Mouse (Mus musculus): ENCODE measurements at regions not wholly inside any gene's neighbourhood (a gene's known extent, or its start where the extent isn't known, plus 50 kb on each side); places are given as distances from the start of the nearest gene placed in this dataset.

DNA sequence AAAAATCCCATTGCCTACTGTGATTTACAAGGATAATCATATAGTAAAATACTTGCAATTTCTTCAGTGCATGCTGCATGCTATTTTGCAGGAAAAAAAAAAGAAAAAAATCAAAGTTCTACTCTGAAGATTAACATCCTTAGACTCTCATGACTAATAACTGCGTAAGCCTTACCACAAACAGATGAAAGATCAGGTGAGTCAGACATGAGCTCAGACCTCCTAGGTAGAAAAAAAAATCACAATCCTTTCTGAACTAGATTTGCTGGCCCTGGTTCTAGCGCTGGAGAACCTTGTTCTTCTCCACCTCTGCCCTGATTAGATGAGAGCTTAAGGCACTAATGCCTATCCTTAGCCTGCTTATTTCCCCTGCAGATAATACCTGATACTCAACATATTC is 96.1 kb upstream of the Snap25 start:
- H3K27me3 ChIP-seq (replicated peaks; ENCODE audit: insufficient read depth, low read length) = no peaks in the 10 kb centered on the region
- H3K36me3 ChIP-seq (ENCODE audit: insufficient read depth, low read length) = no peaks in the 10 kb centered on the region
- H3K9me3 ChIP-seq (ENCODE audit: low read length) = no peaks in the 10 kb centered on the region
- no peak overlapping the region for H3K4me2 ChIP-seq (replicated peaks; ENCODE audit: low read depth, low read length)
- no peak for TF ChIP-seq CTCF (IDR thresholded peaks at IDR 0.05)
- WGBS = 85% methylated on average over 2 of the region's 2 CpGs
- H3K9ac ChIP-seq (replicated peaks; ENCODE audit: low read depth) = no peak overlapping the region
- DNase-seq (ENCODE audit: low spot score) = no peak
- H3K4me3 ChIP-seq (ENCODE audit: low read depth, low read length) = no peak overlapping the region
- H3K4me1 ChIP-seq (ENCODE audit: insufficient read depth, low read depth, low read length) = no peaks in the 10 kb centered on the region
- no peak overlapping the region for H3K27ac ChIP-seq (ENCODE audit: low read length)
- no peak for ATAC-seq

DNA sequence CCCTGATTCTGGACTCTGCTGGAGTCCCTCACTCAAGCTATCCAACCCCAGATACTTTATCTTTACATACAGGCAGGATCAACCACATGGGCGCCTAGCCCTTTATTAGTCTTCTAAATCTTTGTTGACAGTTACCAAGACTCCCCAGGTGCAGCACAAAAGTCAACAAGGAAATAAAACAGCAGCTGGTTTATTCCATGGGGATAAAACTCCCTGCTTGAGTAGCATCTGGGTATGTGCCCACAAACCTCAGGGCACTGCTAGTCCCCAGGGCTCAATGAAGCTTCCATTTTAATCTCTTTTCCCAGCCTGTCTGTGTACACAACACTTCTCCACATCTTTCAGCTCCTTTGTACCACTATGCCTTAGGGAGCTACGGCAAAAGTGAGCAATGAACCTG is 95.1 kb upstream of the Snap25 start:
- Histone ChIP-seq H3K27me3 (replicated peaks; ENCODE audit: insufficient read depth, low read length) (no peaks in the 10 kb centered on the region), H3K36me3 (ENCODE audit: insufficient read depth, low read length) (no peaks in the 10 kb centered on the region), H3K9ac (replicated peaks; ENCODE audit: low read depth) (no peak overlapping the region), H3K4me3 (ENCODE audit: low read depth, low read length) (no peak overlapping the region), H3K27ac (ENCODE audit: low read length) (no peak overlapping the region), H3K9me3 (ENCODE audit: low read length) (no peaks in the 10 kb centered on the region), H3K4me1 (ENCODE audit: insufficient read depth, low read depth, low read length) (no peaks in the 10 kb centered on the region), H3K4me2 (replicated peaks; ENCODE audit: low read depth, low read length) (no peak overlapping the region)
- TF ChIP-seq CTCF (IDR thresholded peaks at IDR 0.05) = no peak
- TF ChIP-seq EP300 (IDR thresholded peaks at IDR 0.05) = no peak
- no peak for DNase-seq (ENCODE audit: low spot score)
- WGBS = 37% methylated on average over 2 of the region's 2 CpGs
- no peak for ATAC-seq

DNA sequence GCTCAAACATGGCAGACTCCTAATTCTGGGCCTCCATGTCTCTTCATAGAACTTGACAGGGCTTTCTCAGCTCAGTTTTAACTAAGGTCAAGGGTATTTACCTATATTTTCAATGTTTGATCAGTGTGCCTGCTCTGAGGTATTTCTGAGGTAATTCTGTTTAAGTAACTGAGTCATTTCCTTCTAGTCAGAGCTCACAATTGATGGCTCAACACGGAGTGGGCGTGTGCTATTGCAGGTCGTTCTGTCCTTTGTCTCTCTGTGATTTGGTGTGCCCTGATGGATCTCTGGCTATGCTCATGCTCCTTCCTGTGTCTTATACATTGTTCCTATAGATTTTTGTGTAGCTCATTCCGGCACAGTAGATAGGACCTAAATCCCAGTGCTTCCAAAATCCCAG is 92.9 kb upstream of the Snap25 start:
- Histone ChIP-seq H3K27ac (ENCODE audit: low read length) (no peak overlapping the region), H3K9me3 (ENCODE audit: low read length) (no peaks in the 10 kb centered on the region), H3K36me3 (ENCODE audit: insufficient read depth, low read length) (no peaks in the 10 kb centered on the region), H3K4me1 (ENCODE audit: insufficient read depth, low read depth, low read length) (no peaks in the 10 kb centered on the region), H3K27me3 (replicated peaks; ENCODE audit: insufficient read depth, low read length) (no peaks in the 10 kb centered on the region), H3K4me3 (ENCODE audit: low read depth, low read length) (no peak overlapping the region), H3K4me2 (replicated peaks; ENCODE audit: low read depth, low read length) (no peak overlapping the region), H3K9ac (replicated peaks; ENCODE audit: low read depth) (no peak overlapping the region)
- WGBS = 48% methylated on average over 4 of the region's 4 CpGs
- ATAC-seq = no peak
- peak; percentile 30 for DNase-seq (ENCODE audit: low spot score)
- no peak for TF ChIP-seq CTCF (IDR thresholded peaks at IDR 0.05)
- no peak for TF ChIP-seq EP300 (IDR thresholded peaks at IDR 0.05)

DNA sequence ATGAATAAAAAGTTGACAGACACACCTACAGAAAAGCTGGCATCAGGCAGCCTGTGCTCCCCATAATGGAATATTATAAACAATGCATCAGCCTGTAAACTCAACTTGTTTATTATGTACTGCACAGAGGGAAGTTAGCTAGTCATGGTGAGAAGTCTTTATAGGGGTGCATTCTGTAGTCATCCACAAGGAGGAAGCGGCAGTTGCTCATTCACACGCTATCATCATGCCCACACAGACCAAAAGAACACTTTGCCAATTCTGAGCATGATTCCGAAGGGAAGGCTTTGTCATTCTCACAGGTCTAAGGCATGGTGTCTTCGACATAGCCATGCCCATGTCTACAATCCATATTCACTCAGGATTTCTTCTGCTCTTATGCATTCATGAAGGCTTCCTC is 92.3 kb upstream of the Snap25 start:
- TF ChIP-seq EP300 (IDR thresholded peaks at IDR 0.05) = no peak
- TF ChIP-seq CTCF (IDR thresholded peaks at IDR 0.05) = no peak

DNA sequence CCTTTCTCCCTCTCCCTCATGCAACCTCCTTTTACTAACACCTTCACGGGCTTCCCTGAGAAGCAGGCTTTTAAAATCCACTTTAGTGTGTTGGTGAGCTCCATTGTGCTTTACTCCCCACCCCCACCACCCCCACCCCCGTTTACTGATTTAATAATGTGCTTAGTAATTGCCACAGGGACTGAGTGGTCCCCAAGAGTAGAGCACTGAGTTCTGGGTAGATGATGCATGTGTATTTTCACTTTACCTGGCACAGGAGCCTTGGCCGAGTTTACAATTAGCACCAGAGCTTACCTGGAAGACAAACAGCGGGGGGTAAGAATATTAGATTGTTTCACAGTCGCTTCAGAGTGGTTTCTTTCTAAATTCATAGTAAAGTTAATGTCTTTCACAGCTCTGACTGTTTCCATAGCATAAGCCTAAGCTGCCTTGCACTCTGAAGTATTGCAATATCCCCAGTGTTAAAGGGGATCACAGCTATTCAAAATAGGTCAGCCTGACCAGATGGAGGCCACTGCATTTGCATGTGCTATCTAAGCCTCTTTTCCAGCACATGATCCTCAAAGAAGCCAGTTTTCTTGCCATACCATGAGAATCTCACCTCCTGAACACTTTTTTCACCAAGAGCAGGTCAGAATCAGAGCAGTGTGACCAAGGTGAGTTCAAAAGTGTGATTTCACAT is 89.3 kb upstream of the Snap25 start:
- H3K36me3 ChIP-seq (ENCODE audit: insufficient read depth, low read length) = no peaks in the 10 kb centered on the region
- H3K9me3 ChIP-seq (ENCODE audit: low read length) = no peaks in the 10 kb centered on the region
- WGBS = 42% methylated on average over 5 of the region's 5 CpGs
- no peak overlapping the region for H3K9ac ChIP-seq (replicated peaks; ENCODE audit: low read depth)
- DNase-seq (ENCODE audit: low spot score) = no peak
- no peaks in the 10 kb centered on the region for H3K27me3 ChIP-seq (replicated peaks; ENCODE audit: insufficient read depth, low read length)
- TF ChIP-seq EP300 (IDR thresholded peaks at IDR 0.05) (no peak), CTCF (IDR thresholded peaks at IDR 0.05) (no peak)
- H3K4me1 ChIP-seq (ENCODE audit: insufficient read depth, low read depth, low read length) = no peaks in the 10 kb centered on the region
- no peak overlapping the region for H3K4me2 ChIP-seq (replicated peaks; ENCODE audit: low read depth, low read length)
- no peak overlapping the region for H3K27ac ChIP-seq (ENCODE audit: low read length)
- no peak overlapping the region for H3K4me3 ChIP-seq (ENCODE audit: low read depth, low read length)
- ATAC-seq = no peak

More for the DNA sequence above, 92.3 kb upstream of the Snap25 start:
- no peaks in the 10 kb centered on the region for H3K9me3 ChIP-seq (ENCODE audit: low read length)
- DNase-seq (ENCODE audit: low spot score) (no peak), ATAC-seq (no peak)
- no peak overlapping the region for H3K9ac ChIP-seq (replicated peaks; ENCODE audit: low read depth)
- H3K27me3 ChIP-seq (replicated peaks; ENCODE audit: insufficient read depth, low read length) = no peaks in the 10 kb centered on the region
- H3K4me3 ChIP-seq (ENCODE audit: low read depth, low read length) = no peak overlapping the region
- H3K4me1 ChIP-seq (ENCODE audit: insufficient read depth, low read depth, low read length) = no peaks in the 10 kb centered on the region
- H3K4me2 ChIP-seq (replicated peaks; ENCODE audit: low read depth, low read length) = no peak overlapping the region
- no peaks in the 10 kb centered on the region for H3K36me3 ChIP-seq (ENCODE audit: insufficient read depth, low read length)
- 91% methylated on average over 4 of the region's 4 CpGs for WGBS
- H3K27ac ChIP-seq (ENCODE audit: low read length) = no peak overlapping the region

DNA sequence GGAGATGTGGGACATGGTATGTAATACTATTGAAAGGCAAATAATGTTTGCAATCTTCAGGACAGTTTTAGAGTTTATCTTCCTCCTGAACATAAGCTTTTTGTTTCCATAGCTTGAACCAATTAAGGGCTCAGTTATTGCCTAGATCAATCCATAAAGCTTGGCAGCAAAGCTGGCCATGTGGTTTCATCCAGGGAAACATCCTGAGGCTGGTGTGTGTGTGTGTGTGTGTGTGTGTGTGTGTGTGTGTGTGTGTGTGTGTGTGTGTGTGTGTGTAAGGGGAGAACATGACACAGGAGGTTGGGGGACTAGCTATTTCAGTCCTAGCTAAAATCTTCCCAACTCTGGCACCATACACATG is 88.8 kb upstream of the Snap25 start:
- ATAC-seq (no peak), DNase-seq (ENCODE audit: low spot score) (no peak)
- Histone ChIP-seq H3K36me3 (ENCODE audit: insufficient read depth, low read length) (no peaks in the 10 kb centered on the region), H3K9me3 (ENCODE audit: low read length) (no peaks in the 10 kb centered on the region), H3K4me2 (replicated peaks; ENCODE audit: low read depth, low read length) (no peak overlapping the region), H3K4me3 (ENCODE audit: low read depth, low read length) (no peak overlapping the region), H3K4me1 (ENCODE audit: insufficient read depth, low read depth, low read length) (no peaks in the 10 kb centered on the region), H3K27ac (ENCODE audit: low read length) (no peak overlapping the region), H3K27me3 (replicated peaks; ENCODE audit: insufficient read depth, low read length) (no peaks in the 10 kb centered on the region), H3K9ac (replicated peaks; ENCODE audit: low read depth) (no peak overlapping the region)
- no peak for TF ChIP-seq CTCF (IDR thresholded peaks at IDR 0.05)
- no peak for TF ChIP-seq EP300 (IDR thresholded peaks at IDR 0.05)

DNA sequence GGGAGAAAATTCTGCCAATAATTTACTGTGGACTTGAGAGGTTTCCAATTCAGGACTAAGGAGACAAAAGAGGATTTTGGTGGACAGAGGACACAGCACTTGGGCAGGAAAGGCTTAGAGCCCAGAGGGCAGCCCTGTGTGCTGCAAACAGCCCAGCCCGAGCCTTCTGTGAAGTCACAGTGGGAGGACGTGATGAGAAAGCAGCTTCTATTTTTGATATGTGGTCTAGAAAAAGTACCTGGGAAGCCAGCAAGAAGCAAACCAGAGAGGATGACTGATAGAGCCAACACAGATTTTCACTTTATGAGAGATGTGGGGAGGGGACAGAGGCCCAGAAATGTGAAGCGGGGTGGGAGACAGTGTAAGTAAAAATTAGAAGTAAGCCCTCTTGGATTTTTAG is 66.3 kb upstream of the Snap25 start:
- H3K9me3 ChIP-seq (ENCODE audit: low read length) = no peaks in the 10 kb centered on the region

More for the DNA sequence above, 66.3 kb upstream of the Snap25 start:
- H3K4me2 ChIP-seq (replicated peaks; ENCODE audit: low read depth, low read length) = no peak overlapping the region
- no peak for TF ChIP-seq EP300 (IDR thresholded peaks at IDR 0.05)
- TF ChIP-seq CTCF (IDR thresholded peaks at IDR 0.05) = no peak
- H3K4me1 ChIP-seq (ENCODE audit: insufficient read depth, low read depth, low read length) = no peaks in the 10 kb centered on the region
- no peak overlapping the region for H3K4me3 ChIP-seq (ENCODE audit: low read depth, low read length)
- H3K27ac ChIP-seq (ENCODE audit: low read length) = no peak overlapping the region
- no peaks in the 10 kb centered on the region for H3K36me3 ChIP-seq (ENCODE audit: insufficient read depth, low read length)
- WGBS = 73% methylated on average over 3 of the region's 3 CpGs
- no peak for ATAC-seq
- no peak for DNase-seq (ENCODE audit: low spot score)
- no peak overlapping the region for H3K9ac ChIP-seq (replicated peaks; ENCODE audit: low read depth)
- no peaks in the 10 kb centered on the region for H3K27me3 ChIP-seq (replicated peaks; ENCODE audit: insufficient read depth, low read length)

Data from lung, postnatal 0 days (tissue).